Mouse (Mus musculus): ENCODE measurements around the gene Ccdc173. TPM values are rescaled to one million over a fixed set of nuclear protein-coding genes. Genes with fewer than 3 reads are reported as not detected.
A peak's percentile ranks its signal among the peaks of the same experiment; 100 is the strongest.

Ccdc173 gene
- polyA plus RNA-seq, 1 experiment = 0.54 TPM

GRCm38 (mm10) chr2:69745091-69745490, 44.3 kb downstream of the Ccdc173 start:
- Histone ChIP-seq H3K4me1 (no peaks in the 10 kb centered on the region), H3K27me3 (replicated peaks) (no peaks in the 10 kb centered on the region), H3K36me3 (replicated peaks; ENCODE audit: low read length) (peaks cover 95% of the 10 kb centered on the region), H3K4me3 (replicated peaks) (no peak overlapping the region), H3K9me3 (peaks cover 11% of the 10 kb centered on the region)
- TF ChIP-seq FLI1 (IDR thresholded peaks at IDR 0.05; ENCODE audit: low read length) (no peak), GATA1 (IDR thresholded peaks at IDR 0.05; ENCODE audit: borderline replicate concordance, low read length) (no peak)

DNA sequence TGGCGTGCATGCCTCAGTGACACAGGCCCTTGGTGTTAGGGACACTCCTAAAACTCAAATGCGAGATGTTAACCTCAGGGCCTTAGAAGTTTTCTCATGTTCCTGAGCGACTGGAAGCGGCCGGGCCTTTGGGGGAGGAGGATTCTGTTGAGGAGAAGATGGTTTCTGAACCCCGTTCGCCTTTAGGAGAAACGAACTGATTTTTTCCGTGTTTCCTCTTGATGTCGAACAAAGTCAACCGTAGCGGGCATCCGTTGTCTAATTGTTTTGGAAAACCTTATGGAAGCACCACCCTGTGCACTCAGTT, 65.9 kb downstream of the Ccdc173 start:
- peaks cover 7% of the 10 kb centered on the region for H3K36me3 ChIP-seq (replicated peaks; ENCODE audit: low read length)
- H3K27me3 ChIP-seq (replicated peaks) = no peaks in the 10 kb centered on the region
- H3K9me3 ChIP-seq = no peaks in the 10 kb centered on the region
- H3K4me3 ChIP-seq (replicated peaks) = peak overlapping the region; percentile 96
- TF ChIP-seq GATA1 (IDR thresholded peaks at IDR 0.05; ENCODE audit: borderline replicate concordance, low read length) (no peak), FLI1 (IDR thresholded peaks at IDR 0.05; ENCODE audit: low read length) (no peak)
- peaks cover 31% of the 10 kb centered on the region for H3K4me1 ChIP-seq

DNA sequence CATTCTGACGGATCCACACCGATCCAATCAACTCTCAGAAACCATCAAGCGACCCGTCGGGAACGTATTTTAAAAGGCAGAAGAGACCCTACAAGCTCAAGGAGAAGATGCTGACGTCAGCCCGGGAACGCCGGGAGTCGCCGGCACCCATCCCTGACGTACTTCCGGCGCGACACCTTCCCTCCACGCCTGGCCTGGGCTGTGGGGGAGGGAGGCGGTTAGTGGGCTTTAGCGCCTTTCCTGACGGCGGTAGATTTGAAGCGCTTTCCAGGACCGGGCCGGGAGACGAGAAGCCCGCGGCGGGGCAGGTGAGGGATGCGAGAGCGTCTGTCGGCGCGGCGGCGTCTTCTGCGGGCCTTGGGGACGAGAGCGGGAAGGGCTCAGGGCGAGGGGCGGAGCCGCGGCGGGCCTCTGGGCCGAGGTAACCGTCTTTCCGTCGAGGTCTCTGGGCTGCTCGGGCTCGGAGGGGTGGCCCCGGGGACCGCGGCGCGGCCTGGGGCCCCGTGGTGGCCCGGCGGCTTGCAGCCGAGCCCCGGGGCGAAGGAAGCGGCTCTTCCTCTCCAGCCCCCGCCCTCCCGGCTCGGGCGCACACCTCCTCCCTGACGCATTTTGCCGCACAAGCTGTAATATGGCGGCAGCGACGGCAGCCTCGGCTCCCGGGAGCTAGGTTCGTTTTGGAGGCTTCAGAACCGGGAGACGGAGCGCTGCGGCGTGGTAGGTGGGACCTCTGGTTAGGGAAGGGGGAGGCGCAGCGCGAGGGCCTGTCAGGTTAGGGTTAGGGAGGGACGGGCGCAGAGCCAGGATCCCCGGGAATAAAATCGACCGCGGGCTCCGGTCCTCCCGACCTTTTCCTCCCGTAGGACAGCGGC, 66.5 kb downstream of the Ccdc173 start:
- TF ChIP-seq FLI1 (IDR thresholded peaks at IDR 0.05; ENCODE audit: low read length) (no peak; the same call in 1 of the 2 replicates), GATA1 (IDR thresholded peaks at IDR 0.05; ENCODE audit: borderline replicate concordance, low read length) (no peak)
- H3K9me3 ChIP-seq = no peaks in the 10 kb centered on the region
- H3K36me3 ChIP-seq (replicated peaks; ENCODE audit: low read length) = peaks cover 7% of the 10 kb centered on the region
- peak overlapping the region; percentile 96 for H3K4me3 ChIP-seq (replicated peaks)
- no peaks in the 10 kb centered on the region for H3K27me3 ChIP-seq (replicated peaks)
- peaks cover 36% of the 10 kb centered on the region for H3K4me1 ChIP-seq

DNA sequence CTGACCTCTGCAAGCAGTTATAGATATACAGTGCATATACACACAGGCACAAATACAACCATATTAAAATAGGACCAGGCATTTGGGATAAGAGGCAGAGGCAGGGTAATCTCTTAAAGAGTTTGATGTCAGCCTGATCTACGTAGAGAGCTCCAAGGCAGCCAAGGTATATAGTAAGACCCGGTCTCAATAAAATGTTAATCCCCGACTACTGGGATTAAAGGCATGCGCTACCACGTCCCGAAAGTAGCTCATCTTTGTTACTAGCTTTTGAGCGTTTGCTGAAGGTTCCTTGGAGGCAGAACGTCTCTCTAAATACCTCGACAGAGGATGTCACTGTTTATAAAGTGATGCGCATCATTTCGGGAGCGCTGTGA, 67.1 kb downstream of the Ccdc173 start, which contains the start of gene Ppig:
TSS of gene Ppig (plus strand) at position 273 of the 377 bp plus-strand sequence.
- Histone ChIP-seq H3K4me3 (replicated peaks) (peak within 1 kb of the TSS; percentile 96), H3K4me1 (peaks cover 40% of the 10 kb centered on the region)
- no peak for TF ChIP-seq GATA1 (IDR thresholded peaks at IDR 0.05; ENCODE audit: borderline replicate concordance, low read length)
- TF ChIP-seq FLI1 (IDR thresholded peaks at IDR 0.05; ENCODE audit: low read length) = no peak

DNA sequence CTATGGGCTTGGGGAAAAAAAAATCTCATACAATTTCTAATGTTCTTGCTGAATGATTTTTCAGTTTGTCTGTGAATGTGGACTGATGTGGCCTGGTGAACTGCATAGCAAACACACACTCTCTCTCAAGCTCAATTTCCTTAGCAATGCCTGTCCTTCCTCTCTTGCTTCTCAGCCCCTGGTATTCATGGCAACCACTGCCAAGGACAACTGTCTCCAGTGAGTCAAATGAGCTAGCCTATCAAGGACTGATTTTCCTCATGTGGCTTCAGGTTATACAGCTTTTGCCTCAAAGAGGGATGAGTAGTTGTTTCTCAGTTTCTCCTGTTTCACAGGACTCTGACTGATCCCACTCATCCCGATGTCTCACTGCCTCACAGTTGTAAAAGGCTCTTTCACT, 70.3 kb downstream of the Ccdc173 start:
- H3K36me3 ChIP-seq (replicated peaks; ENCODE audit: low read length) = no peaks in the 10 kb centered on the region
- peaks cover 55% of the 10 kb centered on the region for H3K4me1 ChIP-seq
- no peak for TF ChIP-seq GATA1 (IDR thresholded peaks at IDR 0.05; ENCODE audit: borderline replicate concordance, low read length)
- TF ChIP-seq FLI1 (IDR thresholded peaks at IDR 0.05; ENCODE audit: low read length) = no peak
- H3K27me3 ChIP-seq (replicated peaks) = no peaks in the 10 kb centered on the region
- H3K9me3 ChIP-seq = no peaks in the 10 kb centered on the region
- peak overlapping the region; percentile 33 for H3K4me3 ChIP-seq (replicated peaks)

More for the DNA sequence above, 67.1 kb downstream of the Ccdc173 start, which contains the start of gene Ppig:
- Histone ChIP-seq H3K27me3 (replicated peaks) (no peaks in the 10 kb centered on the region), H3K9me3 (no peaks in the 10 kb centered on the region), H3K36me3 (replicated peaks; ENCODE audit: low read length) (peaks cover 7% of the 10 kb centered on the region)

- no peaks in the 10 kb centered on the region for H3K36me3 ChIP-seq (replicated peaks; ENCODE audit: low read length)
- TF ChIP-seq GATA1 (IDR thresholded peaks at IDR 0.05; ENCODE audit: borderline replicate concordance, low read length) = no peak
- no peak for TF ChIP-seq FLI1 (IDR thresholded peaks at IDR 0.05; ENCODE audit: low read length)
- peaks cover 56% of the 10 kb centered on the region for H3K4me1 ChIP-seq
- no peaks in the 10 kb centered on the region for H3K27me3 ChIP-seq (replicated peaks)
- H3K4me3 ChIP-seq (replicated peaks) = no peak overlapping the region
- H3K9me3 ChIP-seq = no peaks in the 10 kb centered on the region
Observed at GRCm38 (mm10) chr2:69716483-69716882, 72.9 kb downstream of the Ccdc173 start.

DNA sequence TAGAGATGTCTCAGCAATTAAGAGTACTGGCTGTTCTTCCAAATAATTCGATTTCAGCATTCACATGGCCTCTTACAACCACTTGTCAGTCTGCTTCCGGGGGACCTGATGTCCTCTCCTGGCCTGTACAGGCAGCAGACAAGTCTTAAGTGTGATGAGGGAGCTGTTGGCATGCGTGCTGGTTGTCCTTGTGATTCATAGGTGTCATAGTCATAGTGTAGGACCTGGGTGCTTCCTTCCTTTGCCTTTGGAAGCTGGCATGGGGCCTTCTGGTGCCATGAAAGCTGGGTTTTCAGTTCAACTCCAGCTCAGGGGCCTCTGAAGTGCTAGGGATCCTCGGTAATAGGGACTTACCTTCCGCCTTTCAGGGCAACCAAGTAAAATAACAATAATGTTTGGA, 75.2 kb downstream of the Ccdc173 start:
- H3K36me3 ChIP-seq (replicated peaks; ENCODE audit: low read length) = peaks cover 15% of the 10 kb centered on the region

DNA sequence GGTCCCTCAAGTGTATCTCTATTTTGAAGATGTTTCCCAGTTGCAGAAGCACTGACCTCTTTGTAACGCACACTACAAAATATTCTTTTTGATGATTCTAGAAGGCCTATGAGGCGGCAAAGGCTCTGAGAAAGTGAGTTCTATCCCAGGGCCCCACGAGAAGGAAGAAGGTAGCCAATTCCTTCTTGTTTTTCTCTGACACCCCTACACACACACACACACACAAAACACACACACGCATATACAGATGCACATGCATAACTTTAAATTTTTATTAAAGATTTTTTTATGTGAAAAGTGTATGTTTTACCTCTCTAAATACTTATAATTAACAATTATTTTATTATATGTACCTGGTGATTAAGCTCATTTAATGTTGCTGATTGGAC, 75.8 kb downstream of the Ccdc173 start:
- TF ChIP-seq FLI1 (IDR thresholded peaks at IDR 0.05; ENCODE audit: low read length) (no peak), GATA1 (IDR thresholded peaks at IDR 0.05; ENCODE audit: borderline replicate concordance, low read length) (no peak)
- H3K4me3 ChIP-seq (replicated peaks) = peak overlapping the region; percentile 96

More for the DNA sequence above, 75.2 kb downstream of the Ccdc173 start:
- Histone ChIP-seq H3K27me3 (replicated peaks) (no peaks in the 10 kb centered on the region), H3K4me1 (peaks cover 48% of the 10 kb centered on the region), H3K9me3 (no peaks in the 10 kb centered on the region), H3K4me3 (replicated peaks) (no peak overlapping the region)
- no peak for TF ChIP-seq FLI1 (IDR thresholded peaks at IDR 0.05; ENCODE audit: low read length)
- no peak for TF ChIP-seq GATA1 (IDR thresholded peaks at IDR 0.05; ENCODE audit: borderline replicate concordance, low read length)

DNA sequence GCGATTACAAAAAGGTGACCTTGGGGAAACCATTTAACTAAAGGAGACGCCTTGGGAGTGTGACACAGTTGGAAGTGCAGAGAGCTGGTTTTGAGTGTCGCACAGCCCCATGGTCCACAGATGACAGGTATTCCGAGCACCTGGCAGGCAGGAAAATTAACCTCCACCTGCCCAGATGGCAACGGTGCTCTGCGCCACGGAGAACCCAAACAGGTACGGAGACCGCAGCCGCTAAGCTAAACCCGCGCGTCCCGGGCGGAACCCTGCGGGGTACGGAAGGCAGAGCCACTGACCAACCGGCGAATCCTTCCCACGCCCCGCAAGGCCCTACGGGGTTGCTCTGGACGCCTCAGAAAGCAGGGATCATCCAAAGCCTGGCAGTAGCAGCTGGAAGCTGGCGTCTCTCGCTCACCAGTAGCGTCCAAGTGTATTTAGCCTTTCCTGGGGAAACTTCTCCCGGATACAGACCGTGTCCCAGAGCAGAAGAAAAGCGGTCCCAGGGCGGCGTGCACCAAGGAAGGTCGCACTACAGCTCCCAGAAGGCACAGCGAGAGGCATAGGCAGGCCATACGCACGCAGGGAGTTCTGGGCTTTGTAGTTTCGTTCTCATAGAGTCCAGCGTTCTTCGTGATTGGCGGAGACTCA, 76.3 kb downstream of the Ccdc173 start, which contains the start of gene Fastkd1:
TSS of gene Fastkd1 (minus strand) at position 536 of the 645 bp plus-strand sequence.
- no peaks in the 10 kb centered on the region for H3K27me3 ChIP-seq (replicated peaks)
- H3K4me1 ChIP-seq = peaks cover 38% of the 10 kb centered on the region
- no peak for TF ChIP-seq GATA1 (IDR thresholded peaks at IDR 0.05; ENCODE audit: borderline replicate concordance, low read length)
- TF ChIP-seq FLI1 (IDR thresholded peaks at IDR 0.05; ENCODE audit: low read length) = no peak
- no peaks in the 10 kb centered on the region for H3K9me3 ChIP-seq
- H3K36me3 ChIP-seq (replicated peaks; ENCODE audit: low read length) = peaks cover 23% of the 10 kb centered on the region
- H3K4me3 ChIP-seq (replicated peaks) = peak within 1 kb of the TSS; percentile 96

More for the DNA sequence above, 75.8 kb downstream of the Ccdc173 start:
- H3K36me3 ChIP-seq (replicated peaks; ENCODE audit: low read length) = peaks cover 18% of the 10 kb centered on the region
- H3K27me3 ChIP-seq (replicated peaks) = no peaks in the 10 kb centered on the region
- H3K4me1 ChIP-seq = peaks cover 43% of the 10 kb centered on the region
- H3K9me3 ChIP-seq = no peaks in the 10 kb centered on the region

GRCm38 (mm10) chr2:69712171-69712570, 77.2 kb downstream of the Ccdc173 start:
- TF ChIP-seq GATA1 (IDR thresholded peaks at IDR 0.05; ENCODE audit: borderline replicate concordance, low read length) (no peak), FLI1 (IDR thresholded peaks at IDR 0.05; ENCODE audit: low read length) (no peak)
- peaks cover 32% of the 10 kb centered on the region for H3K4me1 ChIP-seq
- peaks cover 31% of the 10 kb centered on the region for H3K36me3 ChIP-seq (replicated peaks; ENCODE audit: low read length)
- no peaks in the 10 kb centered on the region for H3K9me3 ChIP-seq
- H3K27me3 ChIP-seq (replicated peaks) = no peaks in the 10 kb centered on the region
- no peak overlapping the region for H3K4me3 ChIP-seq (replicated peaks)

Other genes starting within 250 kb of the Ccdc173 start
- gene Lrp2, start 203.5 kb downstream of the Ccdc173 start, polyA plus RNA-seq (2012; ENCODE audit: insufficient read depth, low replicate concordance) = not detected in 2 replicates
- gene Bbs5, start 142.4 kb downstream of the Ccdc173 start, polyA plus RNA-seq (2012; ENCODE audit: insufficient read depth, low replicate concordance) = not detected in 2 replicates
- not detected in 2 replicates for gene Klhl41, start 119.5 kb downstream of the Ccdc173 start, polyA plus RNA-seq (2012; ENCODE audit: insufficient read depth, low replicate concordance)
- not detected in 2 replicates for gene Fastkd1, start 76.1 kb downstream of the Ccdc173 start, polyA plus RNA-seq (2012; ENCODE audit: insufficient read depth, low replicate concordance)
- gene Ppig, start 67.0 kb downstream of the Ccdc173 start, polyA plus RNA-seq (2012; ENCODE audit: insufficient read depth, low replicate concordance) = 7.5 and 12.7 TPM in 2 replicates
- gene Phospho2, start within 50 bp of the Ccdc173 start, polyA plus RNA-seq (2012; ENCODE audit: insufficient read depth, low replicate concordance) = 5.8 TPM in 1 of 2 replicates, not detected in the other
- 0.20 and 3.8 TPM in 2 replicates for gene Klhl23, start 32.4 kb upstream of the Ccdc173 start, polyA plus RNA-seq (2012; ENCODE audit: insufficient read depth, low replicate concordance)
- gene Ssb, start 72.0 kb upstream of the Ccdc173 start, polyA plus RNA-seq (2012; ENCODE audit: insufficient read depth, low replicate concordance) = 26.3 TPM in 1 of 2 replicates, not detected in the other
- gene Mettl5, start 96.0 kb upstream of the Ccdc173 start, polyA plus RNA-seq (2012; ENCODE audit: insufficient read depth, low replicate concordance) = 62.5 and 68.5 TPM in 2 replicates
- gene Ubr3, start 107.7 kb upstream of the Ccdc173 start, polyA plus RNA-seq (2012; ENCODE audit: insufficient read depth, low replicate concordance) = 2.5 and 3.8 TPM in 2 replicates
- gene Myo3b, start 249.6 kb upstream of the Ccdc173 start, polyA plus RNA-seq (2012; ENCODE audit: insufficient read depth, low replicate concordance) = not detected in 2 replicates